Comparison of ENCODE assay signal across 7 mouse cellular contexts in genomic region chr7:45593118-45593815, GRCm38 (mm10). TPM values are rescaled to one million over a fixed set of nuclear protein-coding genes. Genes with fewer than 3 reads are reported as not detected.
DNase-seq lines count a peak whose midpoint lies in the region; ATAC-seq and TF ChIP-seq lines count a peak whose summit lies in the region.

No protein-coding gene starts in this region.

- H3K4me2 ChIP-seq in neural tube, embryonic 15.5 days, result no peak overlapping the region
- H3K4me2 ChIP-seq in liver, embryonic 13.5 days, result no peak overlapping the region

- H3K9ac ChIP-seq in neural tube, embryonic 15.5 days (replicated peaks), result no peak overlapping the region
- no peak overlapping the region for H3K9ac ChIP-seq in liver, embryonic 13.5 days

- ATAC-seq in neural tube, embryonic 15.5 days (ENCODE audit: low FRiP score), result no peak
- peak; percentile 25 for ATAC-seq in activated CD4-positive, CD25-positive, alpha-beta regulatory T cell, adult 4 months
- no peak for ATAC-seq in liver, embryonic 13.5 days (ENCODE audit: low read depth)

- TF ChIP-seq POLR2A in cortical plate, adult 2 months (IDR thresholded peaks at IDR 0.05; ENCODE audit: extremely low read depth, insufficient read depth, low read length), result no peak

- DNase-seq in neural tube, embryonic 10.5 days (ENCODE audit: extremely low spot score, low spot score), result peak; percentile 60
- DNase-seq in heart, postnatal 4 days, result peak; percentile 82
- peak; percentile 59 for DNase-seq in liver, embryonic 13.5 days
- peak; percentile 76 for DNase-seq in right cerebral cortex, postnatal 14 days

- no peaks in the 10 kb centered on the region for H3K27me3 ChIP-seq in neural tube, embryonic 15.5 days (replicated peaks)
- no peaks in the 10 kb centered on the region for H3K27me3 ChIP-seq in liver, embryonic 13.5 days

- TF ChIP-seq CTCF in cortical plate, adult 2 months (IDR thresholded peaks at IDR 0.05; ENCODE audit: extremely low read depth, insufficient read depth, low read length), result peak; percentile 78

- H3K9me3 ChIP-seq in neural tube, embryonic 15.5 days (replicated peaks), result no peaks in the 10 kb centered on the region
- no peaks in the 10 kb centered on the region for H3K9me3 ChIP-seq in liver, embryonic 13.5 days (replicated peaks)

- WGBS in neural tube, embryonic 15.5 days, result 29% methylated on average over 10 of the region's 10 CpGs
- 21% methylated on average over 10 of the region's 10 CpGs for WGBS in liver, embryonic 13.5 days (ENCODE audit: insufficient replicate concordance)

- H3K4me1 ChIP-seq in neural tube, embryonic 15.5 days, result peaks cover 11% of the 10 kb centered on the region
- no peaks in the 10 kb centered on the region for H3K4me1 ChIP-seq in cortical plate, adult 2 months (ENCODE audit: control insufficient read depth, insufficient read depth, low read length)
- peaks cover 24% of the 10 kb centered on the region for H3K4me1 ChIP-seq in liver, embryonic 13.5 days (replicated peaks)

- H3K4me3 ChIP-seq in neural tube, embryonic 15.5 days (replicated peaks), result no peak overlapping the region
- no peak overlapping the region for H3K4me3 ChIP-seq in cortical plate, adult 2 months (ENCODE audit: insufficient read depth, low read length)
- H3K4me3 ChIP-seq in liver, embryonic 13.5 days (replicated peaks), result no peak overlapping the region

- no peaks in the 10 kb centered on the region for H3K36me3 ChIP-seq in neural tube, embryonic 15.5 days
- no peaks in the 10 kb centered on the region for H3K36me3 ChIP-seq in liver, embryonic 13.5 days

- no peak overlapping the region for H3K27ac ChIP-seq in neural tube, embryonic 15.5 days (replicated peaks)
- H3K27ac ChIP-seq in cortical plate, adult 2 months (ENCODE audit: insufficient read depth, low read length), result no peak overlapping the region
- H3K27ac ChIP-seq in liver, embryonic 13.5 days, result no peak overlapping the region

RNA-seq across cellular contexts. Expression of gene Fgf21, which starts 22.0 kb away (rescaled TPM):
- polyA plus RNA-seq in neural tube, embryonic 15.5 days (2015; fragmentation: Nextera tagmentation; extraction: Ambion mirVana), result 0.17 and 2.3 TPM in 2 replicates
- not detected for polyA plus RNA-seq in activated CD4-positive, CD25-positive, alpha-beta regulatory T cell, adult 4 months (2017; shearing (Covaris generic))
- polyA plus RNA-seq in cortical plate, adult 2 months (2012; rRNA removed), result not detected in 2 replicates
- not detected for total RNA-seq in heart, postnatal 4 days (2021)
- not detected in 2 replicates for polyA plus RNA-seq in liver, embryonic 13.5 days (2015; fragmentation: Nextera tagmentation; extraction: Ambion mirVana)

RNA-seq across cellular contexts. Expression of gene Bcat2, which starts 23.3 kb away (rescaled TPM):
- polyA plus RNA-seq in neural tube, embryonic 15.5 days (2015; fragmentation: Nextera tagmentation; extraction: Ambion mirVana), result 25.4 and 31.9 TPM in 2 replicates
- polyA plus RNA-seq in activated CD4-positive, CD25-positive, alpha-beta regulatory T cell, adult 4 months (2017; shearing (Covaris generic)), result 10 to 100 TPM; 40.9 to 56.9 TPM
- polyA plus RNA-seq in cortical plate, adult 2 months (2012; rRNA removed), result 26.1 and 26.5 TPM in 2 replicates
- 10 to 100 TPM; 56.1 to 64.7 TPM for total RNA-seq in heart, postnatal 4 days (2021)
- polyA plus RNA-seq in liver, embryonic 13.5 days (2015; fragmentation: Nextera tagmentation; extraction: Ambion mirVana), result 44.1 and 45.4 TPM in 2 replicates

RNA-seq across cellular contexts. Expression of gene Fut1, which starts 23.8 kb away (rescaled TPM):
- polyA plus RNA-seq in neural tube, embryonic 15.5 days (2015; fragmentation: Nextera tagmentation; extraction: Ambion mirVana), result 0.69 TPM in 1 of 2 replicates, not detected in the other
- polyA plus RNA-seq in activated CD4-positive, CD25-positive, alpha-beta regulatory T cell, adult 4 months (2017; shearing (Covaris generic)), result not detected
- polyA plus RNA-seq in cortical plate, adult 2 months (2012; rRNA removed), result 0.09 and 0.15 TPM in 2 replicates
- total RNA-seq in heart, postnatal 4 days (2021), result not detected
- polyA plus RNA-seq in liver, embryonic 13.5 days (2015; fragmentation: Nextera tagmentation; extraction: Ambion mirVana), result not detected in 2 replicates

RNA-seq across cellular contexts. Expression of gene Izumo1, which starts 28.3 kb away (rescaled TPM):
- polyA plus RNA-seq in neural tube, embryonic 15.5 days (2015; fragmentation: Nextera tagmentation; extraction: Ambion mirVana), result 0.14 TPM in 1 of 2 replicates, not detected in the other
- polyA plus RNA-seq in activated CD4-positive, CD25-positive, alpha-beta regulatory T cell, adult 4 months (2017; shearing (Covaris generic)), result not detected
- polyA plus RNA-seq in cortical plate, adult 2 months (2012; rRNA removed), result 0.09 and 0.13 TPM in 2 replicates
- total RNA-seq in heart, postnatal 4 days (2021), result under 1 TPM; 0.56 to 0.60 TPM
- polyA plus RNA-seq in liver, embryonic 13.5 days (2015; fragmentation: Nextera tagmentation; extraction: Ambion mirVana), result 0.10 TPM in 1 of 2 replicates, not detected in the other

RNA-seq across cellular contexts. Expression of gene Rasip1, which starts 34.0 kb away (rescaled TPM):
- polyA plus RNA-seq in neural tube, embryonic 15.5 days (2015; fragmentation: Nextera tagmentation; extraction: Ambion mirVana), result 15.4 and 17.6 TPM in 2 replicates
- polyA plus RNA-seq in activated CD4-positive, CD25-positive, alpha-beta regulatory T cell, adult 4 months (2017; shearing (Covaris generic)), result under 1 TPM in 1 of 2 experiments, not detected in 1; 0.50 TPM
- polyA plus RNA-seq in cortical plate, adult 2 months (2012; rRNA removed), result 6.9 and 7.8 TPM in 2 replicates
- 10 to 100 TPM; 50.0 to 50.5 TPM for total RNA-seq in heart, postnatal 4 days (2021)
- 2.4 and 2.5 TPM in 2 replicates for polyA plus RNA-seq in liver, embryonic 13.5 days (2015; fragmentation: Nextera tagmentation; extraction: Ambion mirVana)
